Mouse (Mus musculus) small intestine, adult 2 months (tissue): ENCODE data around the gene Olfr97. TPM values are rescaled to one million over a fixed set of nuclear protein-coding genes. Genes with fewer than 3 reads are reported as not detected.
"Not testable (repeated sequence)": the region's sequence is repeated elsewhere in the genome, so short reads cannot be mapped to it uniquely, and the experiment has no call there.

Source experiments
- H3K27ac ChIP-seq: fragments of 200-500 bp; 2 replicates; pipeline ENCODE4 v1.5.1; 2012; ENCODE audit warnings: low read depth, low read length, control low read depth, inconsistent platforms; ENCODE audit not compliant: insufficient read depth
- H3K27me3 ChIP-seq: fragments of 200-500 bp; 2 replicates; pipeline ENCODE4 v1.6.1; 2012; ENCODE audit warnings: mild to moderate bottlenecking, moderate library complexity, low read length, inconsistent platforms; ENCODE audit not compliant: control insufficient read depth, insufficient read depth
- H3K36me3 ChIP-seq: fragments of 200-500 bp; 2 replicates; pipeline ENCODE4 v1.6.1; 2012; ENCODE audit warnings: mild to moderate bottlenecking, low read length, control low read depth, inconsistent platforms; ENCODE audit not compliant: control insufficient read depth, insufficient read depth
- H3K4me1 ChIP-seq: fragments of 200-500 bp; 2 replicates; pipeline ENCODE4 v1.6.1; 2012; ENCODE audit warnings: low read length, inconsistent platforms, mixed read lengths; ENCODE audit not compliant: control insufficient read depth, insufficient read depth, insufficient read length
- H3K4me3 ChIP-seq: fragments of 200-500 bp; 2 replicates; pipeline ENCODE4 v1.5.1; 2012; ENCODE audit warnings: low read depth, mild to moderate bottlenecking, control low read depth, inconsistent platforms, low read length, moderate library complexity
- CTCF ChIP-seq: fragments of 200-500 bp; IDR thresholded peaks from 2 replicates; pipeline ENCODE4 v1.5.1; 2012; ENCODE audit warnings: low read depth, mild to moderate bottlenecking, control low read depth, inconsistent platforms, low read length, moderate library complexity, mixed read lengths; ENCODE audit not compliant: insufficient replicate concordance, insufficient read length; ENCODE audit errors: extremely low read depth
- POLR2A ChIP-seq: fragments of 200-500 bp; IDR thresholded peaks from 2 replicates; pipeline ENCODE4 v1.6.1; 2012; ENCODE audit warnings: low read depth, mild to moderate bottlenecking, control low read depth, inconsistent platforms, low read length, moderate library complexity
- WGBS: fragments of 180-500 bp; shearing (Covaris S2); methylation state at CpG from one replicate; pipeline ENCODE4 v1.1.7; 2018; 5-methylcytosine and 5-hydroxymethylcytosine counted together
- polyA plus RNA-seq: library from polyadenylated mRNA; depleted of rRNA; stranded (reverse); fragments of >200 nt; gene quantifications from 2 replicates; pipeline ENCODE4 v1.2.3, GENCODE M21; 2012; rRNA removed

Gene Olfr97
- polyA plus RNA-seq: not detected in 2 replicates

- H3K36me3 ChIP-seq, H3K27ac ChIP-seq, H3K27me3 ChIP-seq, H3K4me1 ChIP-seq, H3K4me3 ChIP-seq: not testable (repeated sequence)
- WGBS: 93% methylated on average over 2 of the region's 2 CpGs
Measured at GRCm38 (mm10) chr17:37237230-37237629, at the start of gene Olfr97. Olfr97 (minus strand) TSS chr17:37237330.

- Histone ChIP-seq H3K36me3 (no peaks in the 10 kb centered on the region), H3K27ac (no peak within 1 kb of the TSS), H3K4me1 (no peaks in the 10 kb centered on the region), H3K27me3 (no peaks in the 10 kb centered on the region), H3K4me3 (no peak within 1 kb of the TSS)
- TF ChIP-seq CTCF (no peak), POLR2A (no peak)
- WGBS: 81% methylated on average over 1 of the region's 1 CpGs
Measured at GRCm38 (mm10) chr17:37283360-37283759, 46.2 kb upstream of the Olfr97 start, which contains the start of gene Olfr99. Olfr99 (minus strand) TSS chr17:37283460.

- WGBS: 80% methylated on average over 1 of the region's 1 CpGs
- Histone ChIP-seq H3K36me3 (no peaks in the 10 kb centered on the region), H3K4me1 (no peaks in the 10 kb centered on the region), H3K4me3 (no peak overlapping the region), H3K27ac (no peak overlapping the region), H3K27me3 (no peaks in the 10 kb centered on the region)
- TF ChIP-seq CTCF (no peak), POLR2A (no peak)
Measured at GRCm38 (mm10) chr17:37280331-37280730, 43.2 kb upstream of the Olfr97 start.

- TF ChIP-seq POLR2A: no peak
- no peak overlapping the region for H3K27ac ChIP-seq
- H3K36me3 ChIP-seq: peaks cover 7% of the 10 kb centered on the region; the same call in 1 of the 2 replicates
Measured at GRCm38 (mm10) chr17:37276573-37276972, 39.4 kb upstream of the Olfr97 start.

GRCm38 (mm10) chr17:37275626-37276248 lies 38.6 kb upstream of the Olfr97 start:
- Histone ChIP-seq H3K4me1 (peaks cover 3% of the 10 kb centered on the region; the same call in 1 of the 2 replicates), H3K27me3 (no peaks in the 10 kb centered on the region), H3K36me3 (peaks cover 7% of the 10 kb centered on the region; the same call in 1 of the 2 replicates), H3K4me3 (no peak overlapping the region), H3K27ac (no peak overlapping the region)
- WGBS: 85% methylated on average over 2 of the region's 2 CpGs
- TF ChIP-seq CTCF (no peak), POLR2A (no peak)

More at GRCm38 (mm10) chr17:37276573-37276972, 39.4 kb upstream of the Olfr97 start:
- no peak overlapping the region for H3K4me3 ChIP-seq
- no peaks in the 10 kb centered on the region for H3K4me1 ChIP-seq
- no peaks in the 10 kb centered on the region for H3K27me3 ChIP-seq

GRCm38 (mm10) chr17:37270702-37271092 lies 33.6 kb upstream of the Olfr97 start:
- Histone ChIP-seq H3K36me3 (peaks cover 7% of the 10 kb centered on the region; the same call in 1 of the 2 replicates), H3K27me3 (no peaks in the 10 kb centered on the region), H3K4me1 (peaks cover 3% of the 10 kb centered on the region; the same call in 1 of the 2 replicates), H3K27ac (peak overlapping the region; percentile 80), H3K4me3 (peak overlapping the region; percentile 84)
- WGBS: 15% methylated on average over 8 of the region's 8 CpGs
- TF ChIP-seq CTCF (no peak), POLR2A (peak; percentile 7; the same call in 1 of the 2 replicates)

GRCm38 (mm10) chr17:37270058-37270701 lies 33.0 kb upstream of the Olfr97 start, which contains the start of gene H2-M3:
H2-M3 (plus strand) TSS chr17:37270220.
- peak within 1 kb of the TSS; percentile 80 for H3K27ac ChIP-seq
- TF ChIP-seq CTCF: no peak
- TF ChIP-seq POLR2A: no peak
- 1% methylated on average over 26 of the region's 26 CpGs for WGBS

GRCm38 (mm10) chr17:37263626-37264025 lies 26.5 kb upstream of the Olfr97 start, which contains the start of gene Olfr98:
Olfr98 (minus strand) TSS chr17:37263749.
- TF ChIP-seq POLR2A (no peak), CTCF (no peak)

More at GRCm38 (mm10) chr17:37270058-37270701, 33.0 kb upstream of the Olfr97 start, which contains the start of gene H2-M3:
- Histone ChIP-seq H3K27me3 (no peaks in the 10 kb centered on the region), H3K4me1 (peaks cover 3% of the 10 kb centered on the region; the same call in 1 of the 2 replicates), H3K36me3 (peaks cover 7% of the 10 kb centered on the region; the same call in 1 of the 2 replicates), H3K4me3 (peak within 1 kb of the TSS; percentile 84)

More at GRCm38 (mm10) chr17:37263626-37264025, 26.5 kb upstream of the Olfr97 start, which contains the start of gene Olfr98:
- H3K27ac ChIP-seq: no peak within 1 kb of the TSS
- H3K4me3 ChIP-seq: no peak within 1 kb of the TSS
- H3K27me3 ChIP-seq: no peaks in the 10 kb centered on the region
- 82% methylated on average over 1 of the region's 1 CpGs for WGBS
- no peaks in the 10 kb centered on the region for H3K36me3 ChIP-seq
- no peaks in the 10 kb centered on the region for H3K4me1 ChIP-seq
